Mouse (Mus musculus) heart, embryonic 14.5 days (tissue): ENCODE measurements at regions not wholly inside any gene's neighbourhood (a gene's known extent, or its start where the extent isn't known, plus 50 kb on each side); places are given as distances from the start of the nearest gene placed in this dataset.
A peak's percentile ranks its signal among the peaks of the same experiment; 100 is the strongest.

Source experiments
- ATAC-seq: fragments of 200-750 bp; cut with Nextera tagmentation; 2 replicates; pipeline ENCODE4 v1.8.0; 2017; ENCODE audit warnings: low read depth, moderate TSS enrichment; ENCODE audit not compliant: insufficient number of reproducible peaks, insufficient read depth, low FRiP score
- H3K27ac ChIP-seq, 2 experiments: fragments of 200-500 bp in 1 of 2; fragments of 300-500 bp in 1 of 2; sonication (generic) in 1 of 2; replicated peaks in 1 of 2; 2 replicates each; pipeline ENCODE4 v1.5.1; 2012 to 2014; ENCODE audit warnings: low read depth in 2 of 2, low read length in 2 of 2, control low read depth in 1 of 2, mild to moderate bottlenecking in 1 of 2, mixed read lengths in 1 of 2; ENCODE audit not compliant: control insufficient read depth in 1 of 2, insufficient read depth in 1 of 2
- H3K27me3 ChIP-seq: fragments of 300-500 bp; sonication (generic); 2 replicates; pipeline ENCODE4 v1.6.1; 2014; ENCODE audit warnings: mild to moderate bottlenecking, low read length, control low read depth; ENCODE audit not compliant: control insufficient read depth, insufficient read depth
- H3K36me3 ChIP-seq: fragments of 300-500 bp; sonication (generic); 2 replicates; pipeline ENCODE4 v1.6.1; 2014; ENCODE audit warnings: mild to moderate bottlenecking, control low read depth, low read length, mixed read lengths; ENCODE audit not compliant: control insufficient read depth, insufficient read depth
- H3K4me1 ChIP-seq, 2 experiments: fragments of 200-500 bp in 1 of 2; fragments of 300-500 bp in 1 of 2; sonication (generic) in 1 of 2; 2 replicates each; pipeline ENCODE4 v1.6.1; 2012 to 2014; ENCODE audit warnings: low read length in 2 of 2, control low read depth in 1 of 2, mixed read lengths in 1 of 2; ENCODE audit not compliant: control insufficient read depth in 2 of 2, insufficient read depth in 2 of 2
- H3K4me2 ChIP-seq: fragments of 300-500 bp; sonication (generic); 2 replicates; pipeline ENCODE4 v1.6.1; 2014; ENCODE audit warnings: mild to moderate bottlenecking, low read length
- H3K4me3 ChIP-seq, 2 experiments: fragments of 200-500 bp in 1 of 2; fragments of 300-500 bp in 1 of 2; sonication (generic) in 1 of 2; 2 replicates each; pipeline ENCODE4 v1.5.1; 2012 to 2014; ENCODE audit warnings: low read length in 2 of 2, mild to moderate bottlenecking in 2 of 2, control low read depth in 1 of 2, low read depth in 1 of 2, moderate library complexity in 1 of 2; ENCODE audit not compliant: control insufficient read depth in 1 of 2, insufficient read depth in 1 of 2
- H3K9ac ChIP-seq: fragments of 300-500 bp; sonication (generic); 2 replicates; pipeline ENCODE4 v1.6.1; 2014; ENCODE audit warnings: mild to moderate bottlenecking, low read length
- H3K9me3 ChIP-seq: fragments of 300-500 bp; sonication (generic); 2 replicates; pipeline ENCODE4 v1.6.1; 2016; ENCODE audit warnings: low read length, control low read depth; ENCODE audit not compliant: control insufficient read depth
- WGBS: fragments of 180-500 bp; shearing (Covaris S2); extraction: QIAGEN DNeasy Blood & Tissue Kit; methylation state at CpG from one replicate; pipeline ENCODE4 v1.1.7; 2014; 5-methylcytosine and 5-hydroxymethylcytosine counted together

- Histone ChIP-seq H3K36me3 (no peaks in the 10 kb centered on the region), H3K9me3 (no peaks in the 10 kb centered on the region), H3K27ac (no peak overlapping the region), H3K4me2 (no peak overlapping the region), H3K9ac (no peak overlapping the region), H3K4me1 (peaks cover under 1% of the 10 kb centered on the region in 2 experiments; a peak in 2 of 4 replicates), H3K4me3 (no peak overlapping the region), H3K27me3 (no peaks in the 10 kb centered on the region)
- ATAC-seq: no peak
- 89% methylated on average over 4 of the region's 4 CpGs for WGBS
Observed at GRCm38 (mm10) chr19:16059026-16059425, 73.6 kb upstream of the Gnaq start.

- Histone ChIP-seq H3K9me3 (no peaks in the 10 kb centered on the region), H3K9ac (peak overlapping the region; percentile 39; the same call in 1 of the 2 replicates), H3K4me3 (peak overlapping the region; percentile 32 to 38), H3K4me1 (peaks cover 0 to 2% of the 10 kb centered on the region in 2 experiments; a peak in 3 of 4 replicates), H3K4me2 (peak overlapping the region; percentile 75), H3K36me3 (no peaks in the 10 kb centered on the region), H3K27ac (no peak overlapping the region), H3K27me3 (no peaks in the 10 kb centered on the region)
- ATAC-seq: no peak
- 15% methylated on average over 18 of the region's 18 CpGs for WGBS
Observed at GRCm38 (mm10) chr19:16050220-16051055, 65.6 kb upstream of the Cep78 start.

- Histone ChIP-seq H3K9ac (no peak overlapping the region), H3K27me3 (no peaks in the 10 kb centered on the region), H3K4me3 (peak overlapping the region in 1 of 2 experiments; percentile 38; a peak in 1 of 4 replicates), H3K4me1 (peaks cover 0 to 2% of the 10 kb centered on the region in 2 experiments; a peak in 3 of 4 replicates), H3K36me3 (no peaks in the 10 kb centered on the region), H3K4me2 (peak overlapping the region; percentile 75), H3K27ac (no peak overlapping the region), H3K9me3 (no peaks in the 10 kb centered on the region)
- ATAC-seq: no peak
- WGBS: 57% methylated on average over 3 of the region's 3 CpGs
Observed at GRCm38 (mm10) chr19:16049646-16050045, 64.9 kb upstream of the Cep78 start.

GRCm38 (mm10) chr19:16046977-16047376, 62.2 kb upstream of the Cep78 start:
- no peak for ATAC-seq
- no peaks in the 10 kb centered on the region for H3K9me3 ChIP-seq
- 69% methylated on average over 7 of the region's 7 CpGs for WGBS
- H3K4me1 ChIP-seq: peaks cover 0 to 2% of the 10 kb centered on the region in 2 experiments; a peak in 3 of 4 replicates
- no peak overlapping the region for H3K9ac ChIP-seq
- H3K27ac ChIP-seq: no peak overlapping the region
- H3K4me2 ChIP-seq: no peak overlapping the region
- H3K4me3 ChIP-seq: no peak overlapping the region
- H3K27me3 ChIP-seq: no peaks in the 10 kb centered on the region
- H3K36me3 ChIP-seq: no peaks in the 10 kb centered on the region

GRCm38 (mm10) chr19:16045261-16045660, 60.5 kb upstream of the Cep78 start:
- Histone ChIP-seq H3K36me3 (no peaks in the 10 kb centered on the region), H3K9ac (no peak overlapping the region), H3K9me3 (no peaks in the 10 kb centered on the region), H3K27me3 (no peaks in the 10 kb centered on the region), H3K4me2 (no peak overlapping the region), H3K4me3 (no peak overlapping the region), H3K4me1 (peaks cover 0 to 2% of the 10 kb centered on the region in 2 experiments; a peak in 3 of 4 replicates), H3K27ac (no peak overlapping the region)
- ATAC-seq: no peak
- 70% methylated on average over 3 of the region's 3 CpGs for WGBS

GRCm38 (mm10) chr19:16044169-16044568, 59.4 kb upstream of the Cep78 start:
- no peak for ATAC-seq
- Histone ChIP-seq H3K4me1 (no peaks in the 10 kb centered on the region), H3K9ac (no peak overlapping the region), H3K36me3 (no peaks in the 10 kb centered on the region), H3K4me2 (no peak overlapping the region), H3K27ac (no peak overlapping the region), H3K4me3 (no peak overlapping the region), H3K9me3 (no peaks in the 10 kb centered on the region), H3K27me3 (no peaks in the 10 kb centered on the region)
- 79% methylated on average over 5 of the region's 5 CpGs for WGBS

- H3K4me1 ChIP-seq: no peaks in the 10 kb centered on the region
- 75% methylated on average over 7 of the region's 7 CpGs for WGBS
- no peak for ATAC-seq
- no peaks in the 10 kb centered on the region for H3K36me3 ChIP-seq
- no peak overlapping the region for H3K9ac ChIP-seq
- no peaks in the 10 kb centered on the region for H3K9me3 ChIP-seq
- H3K4me3 ChIP-seq: no peak overlapping the region
- H3K27ac ChIP-seq: no peak overlapping the region
- H3K4me2 ChIP-seq: no peak overlapping the region
- no peaks in the 10 kb centered on the region for H3K27me3 ChIP-seq
Observed at GRCm38 (mm10) chr19:16043007-16043406, 58.2 kb upstream of the Cep78 start.
